Mouse (Mus musculus): ENCODE results near the gene Dydc2.

Gene Dydc2

DNA sequence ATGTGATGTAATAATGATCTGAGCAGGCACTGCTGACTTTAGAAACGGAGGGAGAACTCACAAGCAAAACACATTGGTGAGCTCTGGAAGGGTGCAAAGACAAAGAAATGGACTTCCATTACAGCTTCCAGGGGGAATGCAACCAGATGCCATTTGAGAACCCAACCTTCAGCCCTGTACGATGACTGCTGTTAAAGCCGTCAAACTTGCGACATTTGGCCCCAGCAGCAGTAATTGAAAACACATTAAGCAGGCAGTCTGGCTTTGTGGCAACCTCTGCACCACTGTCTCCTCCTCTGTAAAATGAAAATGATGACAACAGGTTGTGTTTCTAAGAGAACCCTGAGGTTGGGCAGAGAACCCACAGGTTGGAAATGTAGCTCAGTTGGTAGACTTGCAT lies 68.2 kb downstream of the Dydc2 start:
- peak; percentile 39 for DNase-seq (ENCODE audit: low read depth)

DNA sequence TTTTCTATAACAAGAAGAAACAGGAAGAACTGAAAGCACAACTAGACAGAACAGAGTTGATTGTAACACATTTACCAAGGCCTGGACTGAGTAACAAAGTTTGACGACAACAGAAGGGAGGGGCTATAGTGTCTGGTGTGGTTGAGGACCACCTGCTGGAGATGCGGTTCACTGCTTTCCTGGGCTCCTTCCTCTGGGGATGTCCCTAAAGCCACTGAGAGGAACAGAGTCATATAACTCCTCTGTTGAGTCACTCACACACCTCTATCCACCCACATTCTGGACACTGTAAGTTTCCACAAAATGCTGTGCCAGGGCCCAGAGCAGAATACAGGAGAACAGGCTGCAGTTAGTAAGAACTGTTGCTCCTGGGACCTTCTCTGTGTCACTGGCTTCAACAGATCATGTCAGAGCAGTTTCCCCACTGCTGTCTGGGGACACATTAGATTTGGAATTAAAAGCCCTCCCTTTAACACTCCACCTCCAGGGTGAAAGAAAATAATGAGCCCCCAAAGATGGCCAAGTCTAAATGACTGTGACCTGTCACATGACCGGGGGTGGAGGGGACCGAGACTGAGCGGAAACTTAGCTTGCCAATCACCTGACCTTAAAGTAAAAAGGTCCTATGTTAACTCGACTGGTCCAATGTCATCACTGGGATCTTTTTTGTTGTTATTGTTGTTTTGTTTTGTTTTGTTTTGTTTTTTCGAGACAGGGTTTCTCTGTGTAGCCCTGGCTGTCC lies 68.9 kb downstream of the Dydc2 start:
- DNase-seq (ENCODE audit: low read depth) = no peak

Data from NIH3T3 (cell line).